Mouse (Mus musculus) adrenal gland, postnatal 10 days (tissue): ENCODE measurements around the gene Haus6. TPM values are rescaled to one million over a fixed set of nuclear protein-coding genes. Genes with fewer than 3 reads are reported as not detected.
"Not testable (repeated sequence)": the region's sequence is repeated elsewhere in the genome, so short reads cannot be mapped to it uniquely, and the experiment has no call there.

Experiments
- DNase-seq: peaks from one replicate; pipeline ENCODE4 v3.0.0; 2021; ENCODE audit warnings: mixed read lengths
- long read RNA-seq, 2 experiments: library from polyadenylated mRNA; stranded (forward); transcript quantifications; one replicate each; pipeline ENCODE4 v2.0.0; 2021
- total RNA-seq, 2 experiments: library from RNA; stranded (reverse); gene quantifications; 2 replicates each; pipeline ENCODE4 v1.2.3; 2021

Gene Haus6
- 10 to 100 TPM in 1 of 2 experiments, 1 to 10 TPM in 1; 9.2 to 14.5 TPM for total RNA-seq
- long read RNA-seq, experiment 1, full-length matches to known transcripts: 2 of 5 reads
- long read RNA-seq, experiment 1, partial matches to known transcripts: 0 of 5 reads
- long read RNA-seq, experiment 1, other reads (novel, unspliced or antisense): 3 of 5 reads
- long read RNA-seq, experiment 2, full-length matches to known transcripts: 5 of 8 reads
- long read RNA-seq, experiment 2, partial matches to known transcripts: 1 of 8 reads
- long read RNA-seq, experiment 2, other reads (novel, unspliced or antisense): 2 of 8 reads

GRCm38 (mm10) chr4:86611524-86612288 lies at the start of gene Haus6:
Gene Haus6, minus strand, starts transcription at chr4:86612055.
- DNase-seq: peak; percentile 93

GRCm38 (mm10) chr4:86657176-86657575 lies 45.3 kb upstream of the Haus6 start:
- peak; percentile 53 for DNase-seq

GRCm38 (mm10) chr4:86656410-86656809 lies 44.6 kb upstream of the Haus6 start:
- not testable (repeated sequence) for DNase-seq

- DNase-seq: peak; percentile 37
These were observed 40.0 kb upstream of the Haus6 start for GRCm38 (mm10) chr4:86651686-86652384.

DNA sequence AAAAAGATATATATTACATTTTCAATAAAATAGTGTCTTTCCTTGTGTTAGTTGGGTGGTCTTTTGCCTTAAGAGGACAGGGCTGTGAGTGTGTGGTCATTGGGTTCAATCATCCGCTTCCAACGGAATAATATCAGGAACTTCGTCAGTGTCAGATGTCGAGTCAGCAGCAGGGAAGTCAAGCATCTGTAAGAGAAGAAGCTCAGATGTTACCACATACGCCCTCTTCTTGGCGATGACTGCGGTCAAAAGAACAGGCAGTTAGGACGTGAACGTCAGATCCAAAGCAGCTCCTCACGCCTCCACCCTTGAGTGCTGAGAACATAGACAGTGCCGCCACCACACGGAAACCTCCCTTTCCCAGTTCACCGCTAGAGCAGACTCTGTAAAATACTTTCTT lies 36.5 kb upstream of the Haus6 start:
- DNase-seq: not testable (repeated sequence)

DNA sequence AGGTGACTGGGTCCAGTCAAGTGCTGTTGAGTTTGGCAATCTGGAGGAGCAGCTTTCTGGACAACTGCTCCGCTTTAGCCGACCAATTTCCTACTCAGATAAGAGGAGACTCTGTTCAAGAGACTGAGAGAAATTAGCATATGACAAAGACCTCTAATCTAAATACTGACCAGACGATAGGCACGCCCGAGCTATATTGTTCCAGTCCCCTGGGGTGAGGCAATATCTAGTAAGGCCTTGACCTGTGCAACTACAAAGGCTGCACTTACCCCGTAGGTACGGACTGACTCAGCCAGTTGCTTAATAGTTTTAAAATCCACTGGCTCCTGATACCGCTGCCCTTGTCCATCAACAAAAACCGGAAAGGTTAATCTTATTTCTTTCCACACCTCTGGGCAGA lies 25.7 kb upstream of the Haus6 start:
- not testable (repeated sequence) for DNase-seq

DNA sequence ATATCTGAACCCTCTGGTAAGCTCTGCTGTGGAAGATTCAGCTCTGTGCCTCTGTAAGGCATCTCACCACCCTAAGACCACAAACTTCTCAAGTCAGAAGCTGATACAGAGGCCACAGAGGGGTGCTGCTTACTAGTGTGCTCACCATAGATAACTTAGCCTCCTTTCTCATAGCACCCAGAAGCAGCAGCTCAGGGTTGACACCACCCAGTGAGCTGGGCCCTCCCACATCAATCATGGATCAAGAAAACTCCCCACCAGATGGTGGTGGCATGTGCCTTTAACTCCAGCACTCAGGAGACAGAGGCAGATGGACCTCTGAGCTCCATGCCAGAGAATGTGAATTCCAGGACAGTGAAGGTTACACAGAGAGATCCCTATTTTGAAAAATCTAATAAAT lies 23.0 kb upstream of the Haus6 start:
- DNase-seq: not testable (repeated sequence)

GRCm38 (mm10) chr4:86634312-86634711 lies 22.5 kb upstream of the Haus6 start:
- not testable (repeated sequence) for DNase-seq

GRCm38 (mm10) chr4:86632556-86632955 lies 20.7 kb upstream of the Haus6 start:
- not testable (repeated sequence) for DNase-seq

DNA sequence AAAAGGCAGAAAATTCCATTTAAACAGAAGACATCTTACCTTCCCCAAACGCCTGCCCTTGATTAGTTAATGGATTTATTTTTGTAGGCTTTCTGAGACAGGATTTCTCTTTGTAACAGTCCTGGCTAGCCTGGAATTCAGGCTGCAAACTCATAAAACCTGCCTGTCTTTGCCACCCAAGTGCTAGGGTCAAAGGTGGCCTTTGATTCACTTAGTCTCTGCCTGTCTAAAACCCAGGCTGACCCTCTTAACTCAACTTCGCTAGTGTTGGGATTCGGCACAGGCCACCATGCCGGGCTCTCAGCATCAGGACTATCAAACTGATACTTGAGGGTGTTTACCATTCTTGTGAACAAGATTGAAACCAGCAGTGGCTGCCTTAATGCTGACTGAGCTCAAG lies 20.0 kb upstream of the Haus6 start:
- no peak for DNase-seq

DNA sequence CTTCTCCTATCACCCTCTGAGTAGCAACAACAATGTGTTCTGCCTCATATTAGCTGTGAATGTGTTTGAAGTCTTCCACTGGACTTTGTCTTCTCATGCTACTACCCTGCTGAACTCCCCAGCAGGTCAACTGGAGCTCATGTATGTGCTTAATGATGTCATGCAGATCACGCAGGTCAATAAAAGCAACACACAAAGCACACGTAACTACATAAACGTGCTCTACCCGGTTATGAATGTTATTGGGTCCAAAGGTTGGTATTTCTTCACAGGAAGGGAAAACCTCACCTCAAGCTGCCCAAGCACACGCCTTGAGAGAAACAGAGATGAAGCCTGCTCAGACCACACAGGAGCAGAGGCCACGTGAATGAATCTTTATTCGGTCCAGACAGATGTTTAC lies 14.6 kb upstream of the Haus6 start:
- not testable (repeated sequence) for DNase-seq

DNA sequence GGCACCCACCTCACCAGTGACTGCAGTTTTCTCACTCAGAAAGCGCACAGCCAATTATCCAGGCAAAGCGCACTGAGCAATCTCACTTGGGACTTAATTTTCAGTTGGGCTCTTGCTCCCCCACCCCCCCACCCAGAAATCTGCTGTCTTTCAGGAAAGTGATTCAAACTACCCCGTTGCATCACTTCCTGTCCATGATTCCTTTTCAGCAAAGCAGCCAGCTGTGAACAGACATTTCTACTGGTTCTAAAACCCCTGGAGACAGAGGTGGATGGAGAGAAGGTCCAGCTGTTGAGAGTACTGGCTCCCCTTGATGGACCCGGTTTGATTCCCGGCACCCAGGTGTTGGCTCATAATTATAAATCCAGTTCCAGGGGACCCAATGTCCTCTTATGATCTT lies 13.6 kb upstream of the Haus6 start:
- no peak for DNase-seq

- DNase-seq: not testable (repeated sequence)
These were observed 10.7 kb upstream of the Haus6 start for GRCm38 (mm10) chr4:86622532-86622931.

DNA sequence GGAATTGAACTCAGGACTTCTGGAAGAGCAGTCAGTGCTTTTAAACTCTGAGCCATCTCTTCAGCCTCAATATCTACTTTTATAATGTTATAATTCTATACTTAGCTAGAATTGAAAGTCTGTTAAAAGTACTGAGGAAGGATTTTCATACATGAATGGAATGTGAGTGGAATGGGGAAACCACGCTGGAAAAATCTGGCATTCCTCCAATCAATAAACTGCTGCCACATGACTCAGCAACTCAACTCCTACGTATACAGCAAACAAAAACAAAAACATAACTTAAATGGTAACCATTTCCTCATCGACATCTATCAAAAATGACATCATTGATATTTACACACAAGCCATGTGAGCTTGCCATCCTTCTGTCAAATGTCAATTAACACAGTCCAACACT lies 10.3 kb upstream of the Haus6 start:
- no peak for DNase-seq

DNA sequence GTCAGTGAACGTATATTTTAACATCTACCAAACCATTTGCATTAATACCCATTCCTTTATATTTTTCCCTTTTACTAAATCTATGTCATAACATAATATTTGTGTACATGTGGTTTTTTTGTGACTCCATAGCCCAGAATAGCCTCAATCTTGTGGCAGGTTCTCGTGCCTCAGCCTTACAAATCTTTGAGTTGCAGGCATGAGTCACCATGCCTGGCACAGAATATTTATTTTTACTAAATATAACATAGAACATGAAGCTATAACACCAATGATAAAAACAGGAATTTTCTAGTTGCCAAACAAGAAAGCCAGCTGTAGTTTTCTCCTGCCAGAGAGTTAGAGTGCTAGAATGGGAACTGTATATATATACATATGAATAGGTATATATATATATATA lies 8.7 kb upstream of the Haus6 start:
- DNase-seq: no peak

DNA sequence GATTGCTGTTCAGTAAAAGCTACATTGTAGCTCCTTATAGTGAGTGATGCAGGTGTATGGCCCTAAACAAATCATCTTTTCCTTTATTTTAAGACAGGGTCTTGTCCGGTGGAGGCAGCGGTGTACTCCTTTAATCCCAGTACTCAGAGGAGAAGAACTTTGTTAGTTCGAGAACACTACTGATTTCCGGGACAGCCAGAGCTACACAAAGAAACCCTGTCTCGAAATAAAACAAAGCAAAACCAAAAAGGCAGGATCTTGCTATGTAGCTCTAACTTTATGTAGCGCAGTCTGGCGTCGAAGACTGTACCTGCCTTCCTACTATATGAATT lies 400 bp upstream of the Haus6 start:
- no peak for DNase-seq

DNA sequence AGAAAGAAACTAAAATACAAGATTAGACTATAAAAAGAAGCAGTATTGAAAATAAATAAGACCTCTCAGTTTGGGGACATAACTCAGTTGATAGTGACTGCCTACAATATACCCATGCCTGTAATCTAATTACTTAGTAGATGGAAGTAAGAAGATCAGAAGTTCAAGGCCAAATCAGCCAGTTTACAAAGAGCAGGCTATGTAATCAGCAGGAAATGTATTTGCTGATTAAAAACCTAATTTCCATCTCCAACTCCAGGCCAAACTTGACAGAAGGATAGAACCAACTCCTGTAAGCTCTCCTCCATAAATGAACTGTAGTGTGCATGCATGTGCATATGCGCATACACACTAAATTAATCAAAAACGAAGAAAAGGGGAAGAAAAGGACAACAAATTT lies 20.6 kb downstream of the Haus6 start:
- DNase-seq: no peak

DNA sequence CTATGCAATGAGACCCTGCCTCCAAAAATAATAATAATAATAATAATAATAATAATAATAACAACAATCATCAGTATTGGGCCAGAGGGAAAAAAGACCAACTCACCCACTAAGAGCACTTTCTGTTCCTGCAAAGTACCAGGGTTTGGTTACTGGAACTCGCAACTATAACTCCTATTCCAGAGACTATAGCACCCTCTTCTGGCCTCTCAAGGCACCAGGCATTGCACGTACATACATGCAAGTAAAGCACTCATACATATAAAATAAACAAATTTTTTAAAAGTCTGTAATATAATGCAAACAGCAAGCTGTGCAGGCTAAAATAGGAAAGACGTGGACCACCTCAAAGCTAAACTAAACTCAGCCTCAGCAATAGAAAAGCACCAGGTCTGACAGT lies 23.6 kb downstream of the Haus6 start:
- no peak for DNase-seq

DNA sequence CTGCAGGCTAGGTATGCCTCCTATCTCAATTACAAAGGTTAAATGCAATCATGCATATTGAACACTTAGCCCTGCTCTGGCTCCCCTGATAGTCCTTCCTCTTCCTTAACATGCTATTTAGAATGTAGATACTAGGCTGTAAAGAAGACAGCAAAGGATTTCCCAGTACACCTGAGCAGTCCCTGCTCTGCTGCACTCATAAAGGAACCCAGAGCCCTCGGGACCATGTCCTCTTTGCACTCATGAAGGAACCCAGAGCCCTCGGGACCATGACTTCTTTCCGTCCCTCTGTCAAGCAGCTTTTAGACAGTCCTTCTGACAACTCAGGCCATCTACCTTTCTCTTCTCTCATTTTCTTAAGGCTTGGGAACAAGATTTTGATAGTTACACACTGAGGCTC lies 31.3 kb downstream of the Haus6 start:
- DNase-seq: no peak

GRCm38 (mm10) chr4:86580056-86580455 lies 31.8 kb downstream of the Haus6 start:
- no peak for DNase-seq

- no peak for DNase-seq
These were observed 35.1 kb downstream of the Haus6 start for GRCm38 (mm10) chr4:86576630-86577225.

DNA sequence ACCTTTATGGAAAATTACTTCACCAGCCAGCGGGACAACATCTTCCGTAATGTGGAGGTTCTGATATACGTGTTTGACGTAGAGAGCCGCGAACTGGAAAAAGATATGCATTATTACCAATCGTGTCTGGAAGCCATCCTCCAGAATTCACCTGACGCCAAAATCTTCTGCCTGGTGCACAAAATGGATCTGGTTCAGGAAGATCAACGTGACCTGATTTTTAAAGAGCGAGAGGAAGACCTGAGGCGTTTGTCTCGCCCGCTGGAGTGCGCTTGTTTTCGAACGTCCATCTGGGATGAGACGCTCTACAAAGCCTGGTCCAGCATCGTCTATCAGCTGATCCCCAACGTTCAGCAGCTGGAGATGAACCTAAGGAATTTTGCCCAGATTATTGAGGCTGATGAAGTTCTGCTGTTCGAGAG lies 35.7 kb downstream of the Haus6 start:
- peak; percentile 23 for DNase-seq
